Mouse (Mus musculus) Patski (cell line): ENCODE results near the gene Trim62. TPM values are rescaled to one million over a fixed set of nuclear protein-coding genes. Genes with fewer than 3 reads are reported as not detected.

Experiments
- ATAC-seq: fragments of 100-300 bp; one replicate; pipeline ENCODE4 v1.8.0; 2021
- CTCF ChIA-PET: fragments of 350-600 bp; sonication (Branson Sonifier 250); formaldehyde crosslinking; loops from one replicate; lab custom pipeline; 2022; ENCODE audit warnings: inconsistent platforms; lab: Charles Lee
- POLR2A ChIA-PET: fragments of 350-600 bp; sonication (Branson Sonifier 250); formaldehyde crosslinking; loops from one replicate; lab custom pipeline; 2022; ENCODE audit warnings: antibody characterized with exemption, inconsistent platforms; lab: Charles Lee
- DNase-seq: peaks from one replicate; pipeline ENCODE4 v3.0.0-alpha.2; 2011; ENCODE audit warnings: low read depth, low spot score
- H3K27me3 ChIP-seq: fragments of 371-371 bp; one replicate; pipeline ENCODE4 v1.5.1; 2021
- CTCF ChIP-seq: fragments of 100-300 bp; IDR thresholded peaks from one replicate; pipeline ENCODE4 v1.5.1; 2021
- in situ Hi-C: fragments of 300-500 bp; cut with MboI; formaldehyde crosslinking; loops from 3 replicates; pipeline ENCODE4 v1.11.1; 2018; ENCODE audit warnings: low pct_unique_long_range_greater_than_20kb, mixed read lengths
- polyA plus RNA-seq: library from polyadenylated mRNA; unstranded; gene quantifications from one replicate; pipeline ENCODE4 v1.2.3, GENCODE M21; 2021

Gene Trim62
- polyA plus RNA-seq, 1 experiment from 2014 or later, result 2.2 TPM

GRCm38 (mm10) chr4:128908586-128909377 lies 25.4 kb downstream of the Trim62 start:
- no peak for ATAC-seq
- ChIA-PET POLR2A (no interaction called here), CTCF (interaction anchor here (1.4 kb wide), 1 partner anchor 40 kb away, joined by 3 read pairs; no protein-coding TSS in a partner anchor)
- H3K27me3 ChIP-seq, result no peaks in the 10 kb centered on the region
- no peak for DNase-seq
- in situ Hi-C loops, result no loop called here
- TF ChIP-seq CTCF, result no peak

DNA sequence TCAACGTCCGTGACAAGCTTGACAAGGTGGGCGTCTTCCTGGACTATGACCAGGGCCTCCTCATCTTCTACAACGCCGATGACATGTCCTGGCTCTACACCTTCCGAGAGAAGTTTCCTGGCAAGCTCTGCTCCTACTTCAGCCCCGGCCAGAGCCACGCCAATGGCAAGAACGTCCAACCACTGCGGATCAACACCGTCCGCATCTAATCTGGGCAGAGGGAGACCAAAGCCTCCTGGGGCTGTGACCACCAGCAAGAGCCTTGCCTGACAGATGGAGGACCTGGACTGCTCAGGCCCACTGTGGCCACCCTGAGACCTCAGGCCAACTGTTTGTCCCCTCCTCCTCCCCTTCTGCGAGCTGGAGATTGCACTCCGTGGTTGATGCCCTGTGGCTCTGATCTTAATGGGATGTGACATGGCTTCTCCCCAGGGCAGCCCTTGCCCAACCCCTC lies 26.0 kb downstream of the Trim62 start:
- H3K27me3 ChIP-seq, result no peaks in the 10 kb centered on the region
- in situ Hi-C loops, result no loop called here
- ChIA-PET CTCF (no interaction called here), POLR2A (no interaction called here)
- no peak for ATAC-seq
- TF ChIP-seq CTCF, result no peak
- DNase-seq, result no peak

- no peaks in the 10 kb centered on the region for H3K27me3 ChIP-seq
- no peak for DNase-seq
- ATAC-seq, result no peak
- no peak for TF ChIP-seq CTCF
- ChIA-PET CTCF (no interaction called here), POLR2A (no interaction called here)
- in situ Hi-C loops, result no loop called here
These were observed 27.1 kb downstream of the Trim62 start for GRCm38 (mm10) chr4:128910276-128911063.

DNA sequence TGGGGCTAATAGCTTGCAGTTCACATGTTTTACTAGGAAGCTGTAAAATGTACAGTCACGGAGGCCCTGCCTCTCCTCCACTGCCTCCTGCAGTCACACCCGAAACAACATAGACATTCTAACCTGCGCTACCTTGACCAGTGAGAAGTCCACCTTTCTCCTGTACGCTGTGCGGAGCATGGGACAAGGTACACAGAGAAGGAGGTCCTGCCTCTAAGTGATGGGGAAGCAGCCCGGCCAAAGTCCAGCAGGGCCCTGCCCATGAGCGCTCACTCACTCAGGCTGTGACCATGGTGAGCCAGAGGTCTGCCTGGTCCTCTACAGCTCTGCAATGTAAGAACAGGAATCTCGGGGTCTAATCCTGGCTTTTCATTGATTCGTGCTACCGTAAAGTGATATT lies 28.7 kb downstream of the Trim62 start:
- ChIA-PET POLR2A (no interaction called here), CTCF (interaction anchor here (1.2 kb wide), 1 partner anchor 13 kb away, joined by 4 read pairs; no protein-coding TSS in a partner anchor)
- no peak for TF ChIP-seq CTCF
- in situ Hi-C loops, result no loop called here
- H3K27me3 ChIP-seq, result no peaks in the 10 kb centered on the region
- DNase-seq (no peak), ATAC-seq (no peak)

DNA sequence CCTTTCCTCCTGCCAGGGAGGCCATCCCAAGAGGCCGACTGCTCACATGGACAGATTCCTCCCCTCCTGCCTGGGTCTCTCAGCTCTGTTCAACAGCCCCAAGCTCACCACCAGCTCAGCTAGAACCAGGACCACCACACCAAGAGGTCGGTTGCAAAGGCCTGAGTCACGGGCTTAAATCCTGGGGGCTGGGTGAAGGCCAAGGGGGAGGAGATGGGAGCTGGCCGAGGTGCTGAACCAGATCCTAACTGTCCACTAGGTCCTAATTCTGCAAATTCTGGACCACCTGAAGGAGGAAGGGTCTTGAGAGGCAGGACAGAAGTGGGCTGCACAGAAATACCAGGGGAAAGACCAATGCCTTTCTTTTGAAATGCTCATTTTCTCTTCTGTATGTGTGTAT lies 30.4 kb downstream of the Trim62 start:
- no peak for DNase-seq
- in situ Hi-C loops, result no loop called here
- ChIA-PET CTCF (no interaction called here), POLR2A (no interaction called here)
- no peaks in the 10 kb centered on the region for H3K27me3 ChIP-seq
- ATAC-seq, result no peak
- no peak for TF ChIP-seq CTCF

DNA sequence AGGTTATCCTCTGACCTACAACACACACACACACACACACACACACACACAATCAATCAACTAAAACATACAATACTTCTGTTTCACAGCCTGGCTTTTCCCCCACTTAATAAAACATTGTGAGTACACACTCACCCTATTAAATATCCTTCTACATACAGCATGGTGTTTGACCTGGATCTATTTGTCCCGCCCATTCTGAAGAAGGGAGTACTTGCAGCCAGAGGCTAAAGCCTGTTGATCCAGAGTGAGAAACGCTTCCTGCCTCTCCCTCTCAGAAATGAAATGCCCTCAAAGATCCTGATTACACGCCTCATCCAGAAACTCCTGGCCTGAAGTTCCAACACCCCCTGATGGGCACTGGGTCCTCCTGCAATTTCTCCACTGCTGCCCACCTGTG lies 33.7 kb downstream of the Trim62 start:
- ATAC-seq, result no peak
- no peaks in the 10 kb centered on the region for H3K27me3 ChIP-seq
- ChIA-PET CTCF (no interaction called here), POLR2A (no interaction called here)
- DNase-seq, result no peak
- in situ Hi-C loops, result no loop called here
- no peak for TF ChIP-seq CTCF

GRCm38 (mm10) chr4:128917756-128918155 lies 34.4 kb downstream of the Trim62 start:
- in situ Hi-C loops, result no loop called here
- TF ChIP-seq CTCF, result no peak
- ChIA-PET POLR2A (no interaction called here), CTCF (no interaction called here)
- no peaks in the 10 kb centered on the region for H3K27me3 ChIP-seq
- DNase-seq (no peak), ATAC-seq (no peak)

DNA sequence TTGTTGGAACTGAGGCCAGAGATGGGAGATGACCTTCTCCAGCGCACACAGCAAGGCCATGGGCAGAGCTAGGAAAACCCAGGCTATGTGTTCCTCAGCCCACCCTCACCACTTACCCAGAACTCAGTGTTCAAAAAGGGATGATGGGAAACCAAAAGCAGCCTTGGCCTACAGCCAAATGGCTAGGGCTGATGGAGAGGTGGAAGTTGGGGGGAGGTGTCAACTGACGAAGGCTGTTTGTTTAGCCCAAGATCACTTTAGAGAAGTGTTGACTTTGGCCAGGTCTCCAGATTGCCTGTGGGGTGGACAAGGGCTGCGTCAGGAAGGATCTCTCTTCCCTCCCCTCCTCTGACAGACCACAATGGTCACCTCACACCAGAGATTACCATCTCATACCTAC lies 34.8 kb downstream of the Trim62 start:
- ChIA-PET CTCF (no interaction called here), POLR2A (no interaction called here)
- DNase-seq, result no peak
- TF ChIP-seq CTCF, result no peak
- in situ Hi-C loops, result no loop called here
- no peaks in the 10 kb centered on the region for H3K27me3 ChIP-seq
- ATAC-seq, result no peak

DNA sequence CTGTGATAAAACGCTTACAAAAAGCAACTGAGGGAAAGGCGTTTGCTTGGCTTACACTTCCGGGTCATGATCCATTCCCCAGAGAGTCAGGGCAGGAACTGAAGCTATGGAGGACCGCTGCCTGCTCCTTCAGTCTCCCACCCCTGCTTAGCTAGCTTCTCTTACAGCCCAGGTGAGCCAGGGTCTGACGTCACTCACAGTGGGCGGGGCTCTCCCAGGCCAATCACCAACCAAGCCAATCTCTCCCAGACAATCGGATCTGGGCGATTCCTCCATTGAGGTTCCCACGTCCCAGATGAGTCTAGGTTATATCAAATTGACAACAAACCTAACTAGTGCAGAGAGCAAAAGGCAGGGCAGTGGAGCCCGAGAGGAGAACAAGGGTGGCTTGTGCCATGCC lies 35.7 kb downstream of the Trim62 start:
- no peak for ATAC-seq
- CTCF ChIA-PET, result no interaction called here
- POLR2A ChIA-PET, result no interaction called here
- DNase-seq, result no peak
- in situ Hi-C loops, result no loop called here
- TF ChIP-seq CTCF, result no peak
- no peaks in the 10 kb centered on the region for H3K27me3 ChIP-seq

- no peak for DNase-seq
These were observed 40.2 kb downstream of the Trim62 start for GRCm38 (mm10) chr4:128923603-128924002.

More at GRCm38 (mm10) chr4:128923603-128924002, 40.2 kb downstream of the Trim62 start:
- ChIA-PET POLR2A (interaction anchor here (0.5 kb wide), 1 partner anchor 39 kb away, joined by 3 read pairs; no protein-coding TSS in a partner anchor), CTCF (no interaction called here)
- in situ Hi-C loops, result no loop called here
- no peaks in the 10 kb centered on the region for H3K27me3 ChIP-seq
- ATAC-seq, result no peak
- no peak for TF ChIP-seq CTCF
